Mouse (Mus musculus) urinary bladder, adult 18-20 months (tissue): ENCODE data around the gene Syn3.

Experiments
- DNase-seq, 2 experiments: peaks; one replicate each; pipeline ENCODE4 v3.0.0; 2022; ENCODE audit warnings: low spot score in 2 of 2, mixed read lengths in 2 of 2

Gene Syn3

DNA sequence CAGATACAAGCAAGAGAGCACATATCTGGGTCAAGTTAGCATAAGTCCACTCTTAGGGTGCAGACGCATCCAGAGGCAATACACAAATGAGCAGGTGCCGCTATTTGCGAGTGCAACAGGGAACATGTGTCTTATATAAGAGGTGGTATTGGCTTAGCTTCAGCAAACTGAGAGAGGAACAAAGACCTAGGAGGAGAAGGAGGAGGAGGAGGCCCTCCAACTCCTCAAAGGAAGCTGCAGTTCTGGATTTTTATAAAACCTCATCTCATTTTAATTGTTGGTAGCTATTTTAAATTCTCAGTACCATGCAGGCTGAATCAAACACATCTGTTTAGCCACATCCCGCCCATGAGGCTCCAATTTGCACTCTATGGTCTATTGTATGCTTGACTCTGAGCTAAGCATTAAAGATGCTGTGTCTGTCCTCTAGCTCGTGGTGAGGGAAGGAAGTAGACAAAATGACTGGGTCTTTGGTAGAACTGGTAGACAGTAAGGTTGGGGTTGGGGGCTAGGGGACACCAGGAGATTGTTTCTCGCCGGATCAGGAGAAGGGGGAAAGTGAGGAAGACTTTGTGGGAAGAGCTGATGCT lies 219.0 kb downstream of the Syn3 start:
- DNase-seq, result no peak

GRCm38 (mm10) chr10:86278481-86278880 lies 220.2 kb downstream of the Syn3 start:
- no peak for DNase-seq

DNA sequence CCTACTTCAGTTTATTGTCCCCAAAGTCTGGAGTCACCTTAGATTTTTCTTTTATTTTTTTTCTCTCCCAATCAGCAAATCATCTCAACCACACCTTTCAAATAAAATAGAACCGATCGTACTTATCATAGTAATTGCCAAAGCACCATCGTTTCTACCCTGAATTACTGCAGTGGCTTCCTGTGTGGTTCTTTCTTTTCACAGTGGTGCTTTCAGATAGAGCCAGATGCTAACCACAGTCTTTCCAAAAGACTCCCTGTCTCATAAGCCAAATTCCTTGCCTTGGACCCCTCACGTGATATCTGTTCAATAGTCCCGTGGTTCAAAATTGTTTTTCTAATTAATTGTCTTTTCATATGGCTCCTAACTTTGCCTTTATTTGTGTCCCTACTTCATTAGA lies 221.4 kb downstream of the Syn3 start:
- no peak for DNase-seq

GRCm38 (mm10) chr10:86275585-86275984 lies 223.1 kb downstream of the Syn3 start:
- DNase-seq, result no peak

- no peak for DNase-seq
Measured at GRCm38 (mm10) chr10:86273410-86274191, 225.1 kb downstream of the Syn3 start.

- no peak for DNase-seq
Measured at GRCm38 (mm10) chr10:86272826-86273225, 225.9 kb downstream of the Syn3 start.

DNA sequence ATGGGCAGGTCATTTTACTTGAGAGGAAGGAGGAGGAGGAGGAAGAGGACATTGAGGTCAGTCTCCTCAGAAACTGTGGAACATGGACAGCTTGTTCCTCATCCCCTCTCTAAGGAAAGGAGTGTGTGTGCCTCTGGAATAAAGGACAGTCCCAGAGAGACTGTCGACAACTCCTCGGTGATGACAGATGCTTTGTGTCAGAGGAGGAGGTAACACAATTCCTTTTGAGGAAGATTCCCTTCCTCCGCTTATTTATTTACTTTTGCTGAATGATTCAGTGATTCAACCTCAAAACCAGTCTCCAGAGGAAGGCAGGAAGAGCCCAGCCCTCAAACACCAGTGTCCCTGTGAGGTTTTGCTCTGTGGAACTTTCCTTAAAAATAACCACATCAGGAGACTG lies 228.4 kb downstream of the Syn3 start:
- DNase-seq, result no peak

DNA sequence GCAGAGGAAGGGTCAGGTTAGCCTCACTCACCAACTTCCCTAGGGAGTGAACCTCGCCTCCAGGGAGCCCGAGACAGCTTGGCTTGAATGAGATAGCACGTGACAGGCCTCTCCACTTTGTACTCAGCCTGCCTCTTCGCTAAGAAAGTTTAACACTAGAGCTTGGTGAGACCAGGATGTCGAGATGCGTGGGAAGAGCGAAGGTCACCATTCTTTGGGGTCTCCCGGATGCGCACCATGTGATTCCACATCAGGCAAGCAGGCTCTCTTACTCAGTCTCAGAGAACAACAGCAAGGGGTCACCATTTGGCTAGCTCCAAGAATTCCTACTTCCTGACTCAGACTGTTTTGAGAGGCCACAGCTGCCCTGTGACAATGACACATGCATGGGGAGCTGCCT lies 234.1 kb downstream of the Syn3 start:
- no peak for DNase-seq

DNA sequence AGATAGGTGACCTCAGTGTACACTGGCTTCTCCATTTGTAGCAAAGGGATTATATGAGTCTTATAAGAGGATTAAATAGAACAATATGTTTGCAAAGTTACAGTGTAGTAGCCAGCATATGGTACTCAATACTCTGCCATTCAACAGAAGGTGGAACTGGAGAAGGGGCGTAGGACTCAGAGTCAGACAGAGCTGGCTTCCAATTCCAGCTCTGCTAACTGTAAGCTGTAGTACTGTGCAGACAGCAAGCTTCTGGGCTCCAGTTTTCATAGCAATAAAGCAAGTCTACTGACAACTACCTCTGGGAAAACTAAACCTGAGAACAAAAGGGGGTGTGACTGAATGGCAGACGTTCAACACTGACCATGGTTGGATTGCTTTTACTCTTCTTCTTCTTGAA lies 237.0 kb downstream of the Syn3 start:
- DNase-seq, result no peak

DNA sequence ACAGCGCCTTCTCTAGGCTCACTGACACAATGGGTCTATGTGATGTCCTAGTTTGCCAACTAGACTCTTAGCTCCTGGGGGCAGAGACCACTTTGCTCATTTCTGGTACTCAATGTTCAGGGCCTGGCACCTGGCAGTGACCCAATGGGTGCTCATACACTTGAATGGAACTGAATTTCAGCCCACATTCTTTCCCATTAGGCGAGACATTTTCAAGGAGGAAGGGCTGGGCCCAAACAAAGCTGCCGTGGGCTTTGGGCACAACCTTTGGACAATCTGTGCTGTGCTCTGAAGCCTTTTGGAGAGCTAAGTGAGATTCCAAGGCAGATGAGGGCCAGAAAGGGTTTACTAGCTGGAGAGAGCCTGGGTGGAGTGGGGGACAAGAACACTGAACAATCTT lies 239.7 kb downstream of the Syn3 start:
- DNase-seq, result no peak

- DNase-seq, result no peak
Measured at GRCm38 (mm10) chr10:86258046-86258445, 240.7 kb downstream of the Syn3 start.

- no peak for DNase-seq
Measured at GRCm38 (mm10) chr10:86257045-86257444, 241.7 kb downstream of the Syn3 start.

- no peak for DNase-seq
Measured at GRCm38 (mm10) chr10:86256221-86256620, 242.5 kb downstream of the Syn3 start.

GRCm38 (mm10) chr10:86250149-86250922 lies 248.4 kb downstream of the Syn3 start:
- DNase-seq, result no peak

GRCm38 (mm10) chr10:86249283-86249682 lies 249.4 kb downstream of the Syn3 start:
- no peak for DNase-seq

- no peak for DNase-seq
Measured at GRCm38 (mm10) chr10:86248807-86249206, 249.9 kb downstream of the Syn3 start.

DNA sequence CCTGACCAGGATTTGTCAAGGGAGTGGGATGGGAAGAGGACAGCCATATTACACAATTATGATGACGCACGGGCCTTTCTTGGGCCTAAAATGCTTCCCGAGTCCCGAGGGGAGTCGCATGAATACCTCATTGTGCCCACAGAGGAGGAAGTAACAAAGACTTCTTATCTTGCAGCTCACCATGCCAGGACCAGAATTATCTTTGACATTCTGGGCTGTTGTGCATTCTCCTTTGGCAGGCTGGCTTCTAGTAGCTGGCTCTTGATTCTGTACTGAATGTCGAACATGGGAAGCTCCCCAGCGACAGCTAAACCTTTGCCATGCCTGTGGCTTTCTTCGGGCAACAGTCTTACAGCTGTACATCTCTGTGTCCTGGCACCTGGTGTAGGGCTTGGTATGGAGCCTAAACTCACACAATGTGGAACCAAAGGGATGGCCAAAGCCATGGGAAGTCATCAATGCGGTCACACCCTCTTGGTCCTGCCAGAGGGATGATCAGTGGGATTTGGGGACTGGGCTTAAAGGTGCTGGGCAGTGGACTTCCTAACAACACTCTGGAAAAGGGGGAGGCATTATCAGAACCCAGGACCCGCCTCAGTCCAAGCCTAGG lies 250.5 kb downstream of the Syn3 start:
- DNase-seq, result no peak

DNA sequence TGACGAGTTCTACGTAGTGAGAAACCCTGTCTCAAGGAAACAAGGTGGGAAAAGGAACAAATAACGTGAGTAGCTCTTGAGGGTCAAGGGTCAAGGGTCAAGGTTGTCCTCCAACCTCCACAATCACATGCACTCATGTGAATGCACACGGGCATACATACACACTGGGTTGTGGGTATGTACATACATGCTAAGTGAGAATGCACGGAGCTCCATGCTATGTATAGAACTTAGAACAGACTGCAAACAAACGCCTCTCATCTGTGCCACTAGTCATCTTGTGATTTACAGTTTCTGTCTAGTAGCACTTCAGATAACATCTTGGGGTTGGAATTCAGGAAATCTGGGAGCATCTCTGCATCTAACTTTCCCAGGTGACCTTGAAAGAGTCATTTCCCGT lies 253.3 kb downstream of the Syn3 start:
- DNase-seq, result no peak

DNA sequence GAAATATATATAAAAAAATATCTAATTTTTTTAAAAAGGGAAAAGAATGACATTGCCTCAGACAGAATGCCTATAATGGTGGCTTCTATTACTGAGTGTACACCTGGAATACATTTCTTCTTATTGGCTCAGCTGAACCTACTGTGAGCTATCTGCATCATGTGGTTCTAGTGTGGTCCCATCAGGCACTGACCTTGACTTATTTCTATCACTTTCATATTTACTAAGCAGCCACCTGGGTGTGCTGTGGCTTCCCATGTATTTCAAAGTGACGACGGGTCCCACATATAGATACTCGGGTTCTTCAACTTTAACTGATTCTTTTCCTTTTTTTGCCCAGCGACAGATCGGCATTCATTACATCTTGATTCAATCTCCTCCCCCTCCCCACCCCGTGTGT lies 255.2 kb downstream of the Syn3 start:
- DNase-seq, result no peak

DNA sequence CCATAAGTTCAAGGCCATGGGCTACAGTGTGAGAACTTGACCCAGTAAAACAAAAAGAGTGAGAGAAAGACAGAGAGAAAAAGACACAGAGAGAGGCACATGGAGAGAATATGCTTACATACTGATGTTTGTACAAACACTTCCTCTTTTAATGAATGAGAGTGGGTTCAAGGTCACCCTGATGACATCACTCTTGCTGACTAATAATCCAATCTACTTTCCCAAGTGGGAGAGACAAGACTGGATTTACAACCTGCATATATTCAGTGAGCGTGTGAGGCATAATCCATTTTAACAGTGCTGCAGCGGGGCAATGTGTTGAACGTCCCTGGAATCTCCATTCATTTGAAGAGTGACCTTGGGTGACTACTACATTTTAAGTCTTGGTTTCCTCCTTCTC lies 256.0 kb downstream of the Syn3 start:
- no peak for DNase-seq

DNA sequence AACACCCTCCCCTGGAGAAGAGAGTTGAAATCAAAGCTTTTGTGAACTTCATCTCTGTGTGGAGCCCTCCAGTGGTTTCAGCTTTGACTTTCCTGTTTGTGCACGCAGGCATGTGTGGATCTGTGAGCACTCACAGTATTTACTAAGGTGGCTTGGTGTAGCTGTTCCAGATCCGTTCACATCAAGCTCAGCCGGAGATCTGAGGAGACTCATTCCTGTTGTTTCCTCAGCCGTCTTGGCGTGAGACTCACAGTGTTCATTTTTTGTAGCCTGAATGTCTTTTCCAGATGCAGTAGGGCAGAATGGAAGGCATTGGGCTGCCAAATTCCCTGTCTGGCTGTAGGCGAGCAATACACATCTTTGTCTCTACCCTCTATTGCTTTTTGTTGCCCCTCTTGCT lies 268.7 kb downstream of the Syn3 start:
- no peak for DNase-seq

DNA sequence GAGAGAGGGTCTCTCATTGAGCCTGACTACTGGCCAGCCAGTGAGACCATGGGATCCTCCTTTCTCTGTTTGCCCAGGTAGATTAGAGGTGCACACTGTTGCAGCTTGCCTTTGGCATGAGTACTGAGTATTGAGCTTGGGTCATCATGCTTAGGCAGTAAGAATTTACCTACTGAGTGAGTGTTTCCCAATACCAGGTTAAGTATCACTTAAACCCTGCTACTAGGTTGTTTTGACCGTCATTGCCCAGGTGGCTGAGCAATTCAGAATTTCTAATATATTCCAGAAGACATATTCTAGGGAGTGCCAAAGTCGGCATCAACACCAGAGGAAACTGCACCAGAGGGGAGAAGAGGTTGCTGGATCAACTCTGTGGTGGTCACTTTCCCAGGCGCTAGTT lies 273.2 kb downstream of the Syn3 start:
- no peak for DNase-seq
